Mouse (Mus musculus) 3T3-L1 (cell line): ENCODE measurements around the gene Cic.

Experiments used
- DNase-seq: peaks from one replicate; pipeline ENCODE4 v3.0.0-alpha.2; 2015; ENCODE audit warnings: low read depth, low spot score

Gene Cic

GRCm38 (mm10) chr7:25267301-25267750 lies at the start of gene Cic:
Gene Cic, plus strand, starts transcription at chr7:25267704.
- peak; percentile 99 for DNase-seq

GRCm38 (mm10) chr7:25218705-25219415 lies 48.6 kb upstream of the Cic start:
- DNase-seq, result no peak

GRCm38 (mm10) chr7:25219416-25219750 lies 48.1 kb upstream of the Cic start:
- DNase-seq, result peak; percentile 62

- DNase-seq, result peak; percentile 94
Observed at GRCm38 (mm10) chr7:25219756-25220456, 47.6 kb upstream of the Cic start.

- DNase-seq, result peak; percentile 35
Observed at GRCm38 (mm10) chr7:25220457-25221101, 46.9 kb upstream of the Cic start, which contains the start of gene Dedd2. Gene Dedd2, minus strand, starts transcription at chr7:25220615.

DNA sequence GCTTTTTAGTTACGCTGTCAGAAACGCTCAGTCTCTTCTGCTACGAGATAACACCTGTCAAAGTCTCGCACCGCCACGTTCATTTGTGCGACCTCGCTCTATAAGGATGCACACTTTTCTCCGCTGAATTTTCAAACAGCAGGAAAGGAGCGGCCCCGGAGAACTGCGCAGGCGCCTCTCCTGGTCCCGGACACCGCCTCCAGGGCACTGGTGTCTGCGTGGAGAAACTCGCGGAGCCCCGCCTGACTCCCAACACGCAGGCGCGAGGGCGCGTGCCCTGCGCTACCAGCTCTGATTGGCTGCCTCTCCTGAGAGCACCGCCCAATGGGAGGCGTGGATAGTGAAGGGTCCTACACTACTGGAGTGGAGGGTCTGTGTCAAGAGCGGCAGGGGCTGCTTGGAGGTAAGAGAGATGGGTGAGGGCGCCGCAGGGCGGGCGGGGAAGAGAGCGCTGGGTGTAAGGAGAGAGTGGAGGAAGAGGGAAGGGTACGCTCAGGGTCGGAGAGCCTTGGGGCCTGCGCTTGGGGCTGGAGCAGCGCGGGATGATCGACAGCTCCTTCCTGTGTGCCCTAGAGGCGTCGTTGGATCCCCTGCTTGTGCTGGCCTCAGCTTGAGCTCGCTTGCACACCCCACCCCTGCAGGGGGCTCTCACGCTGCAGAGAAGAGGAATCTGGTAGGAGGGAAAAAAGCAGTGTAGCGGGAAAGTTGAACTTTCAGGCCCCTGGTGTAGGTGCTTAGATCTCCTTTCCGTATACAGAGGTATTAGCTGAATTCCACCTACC lies 46.2 kb upstream of the Cic start, which contains the start of gene Zfp526:
Gene Zfp526 (plus strand): TSS at position 324 of the 782 bp plus-strand sequence.
- peak; percentile 93 for DNase-seq

DNA sequence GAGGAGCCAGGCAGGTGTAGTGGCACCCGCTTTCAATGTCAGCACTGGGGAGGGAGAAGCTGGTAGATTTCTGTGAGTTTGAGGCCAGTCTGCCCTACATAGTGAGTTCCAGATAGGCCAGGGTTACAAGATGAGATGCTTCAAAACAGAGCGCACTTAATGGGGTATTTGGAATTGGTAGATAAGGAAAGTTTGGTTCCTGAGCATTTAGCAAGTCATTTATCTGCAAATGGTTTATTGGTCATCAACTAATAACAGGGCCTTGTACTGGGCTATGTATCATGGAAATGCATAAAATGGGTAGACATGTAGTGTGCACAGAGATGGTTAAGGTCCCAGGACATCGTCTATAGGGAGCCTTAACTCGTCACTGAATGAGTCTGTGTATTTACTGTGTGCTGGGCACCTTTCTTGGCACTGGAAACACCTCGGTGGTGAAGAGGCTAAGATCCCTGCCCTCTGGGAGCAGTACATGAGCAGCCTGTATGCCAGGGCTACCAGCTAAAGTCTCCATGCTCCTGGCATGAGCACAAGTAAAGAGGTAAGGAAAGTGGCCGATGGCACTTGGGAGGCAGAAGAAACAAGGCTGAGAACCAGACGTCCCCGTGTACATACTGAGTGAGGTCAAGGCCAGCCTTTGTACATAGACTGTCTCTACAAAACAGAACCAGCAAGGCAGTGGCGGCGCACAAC lies 45.1 kb upstream of the Cic start:
- DNase-seq, result no peak

DNA sequence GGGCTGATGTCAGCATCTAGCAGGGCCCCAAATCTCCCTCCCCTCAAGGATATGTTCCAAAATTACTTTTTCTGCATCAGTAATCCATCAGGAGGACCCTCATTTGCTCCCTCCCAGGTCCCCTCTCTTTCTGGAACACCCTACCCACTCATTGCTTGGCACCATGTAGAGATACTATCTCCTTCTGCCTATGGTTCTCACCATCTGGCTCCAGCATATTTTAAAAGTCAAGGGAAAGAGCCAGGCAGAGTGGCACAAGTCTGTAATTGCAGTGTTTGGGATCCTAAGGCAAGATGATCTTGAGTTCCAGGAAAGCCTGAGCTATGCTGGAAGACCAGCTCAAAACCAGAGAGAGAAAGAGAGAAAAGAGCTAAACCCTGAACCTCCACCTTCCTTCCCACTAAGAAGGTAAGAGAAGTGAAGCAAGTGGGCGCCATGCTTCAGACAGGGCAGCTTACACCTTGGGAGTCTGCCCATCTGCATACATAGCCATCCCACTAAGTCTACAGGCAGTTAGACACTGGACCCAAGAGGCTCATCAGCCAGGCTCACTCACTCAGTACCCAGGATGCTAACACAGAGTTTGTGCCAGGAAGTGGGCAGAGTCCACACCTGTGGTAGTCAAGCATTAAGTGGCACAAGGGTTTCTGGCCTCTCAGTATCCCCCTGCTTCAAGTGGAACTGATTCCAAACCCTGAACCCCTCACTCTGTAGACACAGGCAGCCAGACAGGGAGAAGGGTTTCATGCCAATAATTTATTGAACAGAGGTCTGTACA lies 39.8 kb upstream of the Cic start:
- DNase-seq, result no peak

DNA sequence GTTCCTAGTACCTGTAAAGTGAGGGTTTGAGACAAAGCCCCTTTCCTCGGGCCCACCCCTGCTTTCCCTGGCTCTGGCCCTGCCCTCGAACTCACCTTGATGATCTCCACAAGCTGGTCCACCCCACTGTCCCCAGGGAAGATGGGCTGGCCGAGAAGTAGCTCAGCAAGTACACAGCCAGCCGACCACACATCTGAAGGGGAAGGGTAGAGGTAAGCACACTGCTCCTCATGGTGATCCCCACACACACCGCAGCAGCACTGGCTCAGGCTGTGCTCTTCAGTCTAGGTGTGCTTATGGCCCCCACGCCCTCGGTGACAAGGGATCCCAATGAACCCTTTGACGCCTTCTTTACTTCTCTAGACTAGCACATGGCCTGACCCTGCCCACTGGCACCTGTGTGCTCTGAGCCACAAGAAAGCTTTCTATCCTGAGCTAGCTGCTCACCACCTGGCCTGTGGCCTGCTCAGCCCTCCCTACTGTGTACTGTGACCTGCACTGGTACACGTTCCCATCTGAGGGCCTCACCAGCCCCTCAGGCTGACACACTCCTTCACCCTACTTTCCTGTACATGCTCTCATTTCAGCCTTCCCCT lies 36.7 kb upstream of the Cic start:
- no peak for DNase-seq

GRCm38 (mm10) chr7:25232101-25232648 lies 35.3 kb upstream of the Cic start:
- no peak for DNase-seq

DNA sequence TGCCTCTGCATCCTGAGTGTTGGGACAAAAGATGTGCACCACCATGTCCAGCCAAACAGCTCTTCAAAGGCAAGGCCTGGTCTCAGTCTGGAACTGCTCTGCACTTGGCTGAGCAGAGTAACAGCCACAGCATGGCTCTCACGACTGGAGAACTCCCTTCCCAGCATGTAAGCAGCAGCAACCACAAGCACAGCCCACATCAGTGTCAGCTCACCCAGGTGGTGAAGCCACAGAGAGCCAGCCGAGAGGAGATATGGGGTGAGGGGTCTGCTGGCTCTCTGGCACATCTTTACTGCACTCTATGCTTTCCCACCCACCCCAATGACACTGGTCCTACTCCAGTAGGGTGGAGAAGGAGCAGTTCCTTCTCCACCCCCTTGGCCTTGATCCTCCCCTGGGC lies 34.4 kb upstream of the Cic start:
- DNase-seq, result no peak

GRCm38 (mm10) chr7:25235526-25235925 lies 32.0 kb upstream of the Cic start:
- DNase-seq, result no peak

DNA sequence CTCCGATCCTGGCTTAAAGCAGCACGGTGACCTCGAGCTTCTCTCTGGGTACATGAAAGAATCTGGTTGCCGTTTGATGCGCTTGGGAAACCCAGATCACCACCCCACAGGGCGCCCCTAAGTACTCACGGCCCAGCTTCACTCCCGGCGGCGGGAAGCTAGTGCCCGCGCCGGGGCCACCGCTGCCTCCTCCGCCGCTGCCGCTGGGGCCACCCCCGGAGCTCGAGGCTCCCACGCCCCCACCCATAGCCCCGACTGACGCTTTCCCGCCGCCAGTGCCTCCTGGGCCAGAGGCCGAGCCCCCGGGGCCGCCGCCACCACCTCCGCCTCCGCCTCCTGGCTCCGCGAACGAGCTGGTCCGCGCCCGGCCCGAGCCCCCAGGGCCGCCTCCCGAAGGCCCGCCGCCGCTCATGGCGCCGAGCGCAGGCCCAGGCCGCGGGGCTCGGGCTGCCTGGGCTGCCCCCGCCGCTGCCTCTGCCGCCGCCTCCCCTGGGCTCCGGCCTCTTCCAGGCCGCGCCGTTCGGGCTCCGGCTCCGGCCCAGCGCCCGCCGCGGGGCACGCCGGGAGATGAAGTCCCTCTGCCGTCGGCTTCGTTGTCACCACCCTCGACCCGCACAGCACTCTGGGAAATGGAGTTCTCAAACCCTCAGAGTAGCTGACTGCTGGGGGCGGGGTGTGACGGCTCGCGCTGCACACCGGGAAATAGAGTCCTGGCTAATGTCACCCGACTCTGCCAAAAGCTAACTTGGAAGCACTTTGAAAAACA lies 30.1 kb upstream of the Cic start, which contains the start of gene Gsk3a:
Gene Gsk3a (minus strand): TSS at position 603 of the 766 bp plus-strand sequence.
- DNase-seq, result peak; percentile 93

DNA sequence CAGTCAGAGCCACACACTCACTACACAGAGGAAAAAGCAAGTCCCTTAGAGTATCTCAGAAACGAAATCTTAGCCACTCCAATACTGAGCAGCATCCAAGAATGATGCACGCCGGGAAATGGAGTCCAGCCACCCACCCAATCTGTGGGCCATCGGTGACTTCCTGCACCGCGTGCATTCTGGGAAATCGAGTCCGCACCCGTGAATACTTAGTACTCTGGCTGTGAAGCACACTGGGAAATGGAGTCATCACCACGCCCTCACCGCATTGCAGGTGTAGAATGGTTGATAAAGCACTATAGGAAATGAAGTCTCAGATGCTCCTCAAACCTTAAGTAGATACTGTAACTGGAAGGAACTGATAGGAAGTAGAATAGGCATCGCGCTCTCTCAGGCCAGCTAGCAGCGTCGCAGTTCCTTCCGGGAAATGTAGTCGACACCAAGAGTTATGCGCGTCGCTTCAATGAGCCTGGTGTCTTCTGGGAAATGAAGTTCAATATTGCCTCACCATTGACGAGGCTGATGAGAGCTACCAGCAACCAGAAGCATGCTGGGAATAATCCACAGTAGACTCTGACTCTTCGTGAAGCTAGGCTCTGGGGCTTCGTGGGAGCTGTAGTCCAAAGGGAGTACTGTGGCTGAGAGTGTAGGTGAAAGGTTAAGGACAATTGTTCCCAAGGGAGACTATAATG lies 29.3 kb upstream of the Cic start:
- DNase-seq, result peak; percentile 96

DNA sequence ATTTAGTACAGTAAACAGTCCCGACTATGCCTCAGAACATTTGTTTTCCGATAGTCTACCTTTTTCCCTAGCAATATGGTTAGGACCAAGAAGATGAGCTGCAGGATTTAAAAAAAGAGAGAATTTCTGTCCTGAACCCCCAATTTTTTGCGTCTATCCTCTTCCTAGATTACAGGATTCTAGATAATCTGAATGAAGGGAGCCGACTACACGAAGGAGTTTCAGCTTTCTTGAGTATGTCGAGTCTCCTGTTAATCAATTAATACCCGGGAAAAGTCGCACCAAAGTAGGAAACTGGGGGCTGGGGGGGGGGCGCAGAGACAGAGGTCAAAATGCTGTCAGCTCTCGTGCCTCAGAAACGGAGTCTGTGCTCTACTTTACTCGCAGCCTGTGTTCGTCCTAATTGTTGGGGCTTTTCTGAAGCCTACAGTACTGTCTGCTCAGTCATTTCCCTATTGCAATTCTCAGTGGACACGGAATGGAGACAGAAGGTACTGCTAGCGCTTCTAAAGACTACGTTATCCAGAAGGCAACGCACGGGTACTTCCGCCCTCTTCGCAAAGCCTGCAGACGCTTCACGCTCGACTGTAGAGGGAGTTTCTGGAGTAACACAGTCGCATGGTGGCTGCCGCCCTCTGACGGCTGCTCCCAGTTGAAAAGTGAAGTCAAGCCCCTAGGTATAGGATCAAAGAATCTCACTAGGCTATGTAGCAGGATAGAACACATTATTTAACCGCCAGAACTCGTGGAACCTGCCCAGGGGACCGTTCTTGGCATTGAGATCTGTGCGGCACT lies 28.5 kb upstream of the Cic start:
- peak; percentile 93 for DNase-seq

DNA sequence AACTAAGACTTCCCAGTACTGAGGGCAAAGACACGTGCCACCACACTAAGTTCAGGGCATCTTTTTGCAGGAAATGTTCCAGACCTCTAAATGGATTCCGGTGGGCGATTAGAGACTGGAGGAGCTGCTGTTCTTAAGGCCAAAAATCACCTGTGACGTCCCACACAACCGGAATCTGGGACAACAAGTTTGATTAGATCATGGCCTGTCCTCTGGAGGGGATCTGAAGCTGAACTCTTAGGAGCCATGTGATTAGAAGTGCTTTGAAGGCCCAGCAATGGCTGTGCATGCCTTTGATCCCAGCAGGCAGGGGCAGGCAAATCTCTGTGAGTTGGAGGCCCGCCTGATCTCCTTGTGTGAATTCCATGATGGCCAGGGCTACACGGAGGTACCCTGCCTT lies 26.9 kb upstream of the Cic start:
- no peak for DNase-seq

GRCm38 (mm10) chr7:25241062-25241461 lies 26.4 kb upstream of the Cic start:
- DNase-seq, result peak; percentile 90
